In the genomic region with DNA sequence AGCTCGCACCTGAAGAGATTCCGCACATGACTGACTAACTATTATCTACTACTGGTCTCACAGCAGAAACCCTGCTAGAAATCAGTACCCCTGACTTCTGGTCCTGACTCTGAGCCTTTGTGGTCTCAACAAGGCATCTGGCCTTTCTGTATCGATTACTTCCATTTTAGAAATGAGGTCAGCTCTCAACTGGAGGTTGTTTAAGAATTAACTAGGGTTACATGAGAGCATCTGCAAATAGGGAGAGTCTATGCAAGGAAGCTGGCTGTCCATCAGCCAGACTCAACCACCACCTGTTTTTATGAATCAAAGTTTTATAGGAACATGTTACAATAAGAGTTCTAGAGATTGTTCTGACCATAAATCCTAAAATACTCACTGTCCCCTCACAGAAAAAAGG, we compare ENCODE assay signal across 13 mouse cellular contexts. TPM values are rescaled to one million over a fixed set of nuclear protein-coding genes. Genes with fewer than 3 reads are reported as not detected.
DNase-seq lines count a peak whose midpoint lies in the region; ATAC-seq and TF ChIP-seq lines count a peak whose summit lies in the region.
"Had no signal": no experiment of that assay in that cellular context is flagged by ENCODE, and none has a peak within 500 bp of the region (broad histone marks: within the 10 kb centered on the region; RNA-seq: fewer than 3 reads in every experiment).

No protein-coding gene starts in this region.

- H3K27ac ChIP-seq in heart, embryonic 10.5 days = no peak overlapping the region
- no peak overlapping the region for H3K27ac ChIP-seq in heart, embryonic 12.5 days (ENCODE audit: poor library complexity, severe bottlenecking)
- no peak overlapping the region for H3K27ac ChIP-seq in lung, embryonic 15.5 days
- no peak overlapping the region for H3K27ac ChIP-seq in intestine, postnatal 0 days (ENCODE audit: low read depth, low read length)

- 89% methylated on average over 3 of the region's 3 CpGs for WGBS in heart, embryonic 10.5 days
- 78% methylated on average over 3 of the region's 3 CpGs for WGBS in heart, embryonic 12.5 days
- 82% methylated on average over 3 of the region's 3 CpGs for WGBS in lung, embryonic 15.5 days
- 53% methylated on average over 3 of the region's 3 CpGs for WGBS in intestine, postnatal 0 days

- H3K4me1 ChIP-seq in heart, embryonic 10.5 days = peaks cover 31% of the 10 kb centered on the region
- peaks cover 34% of the 10 kb centered on the region for H3K4me1 ChIP-seq in heart, embryonic 12.5 days (replicated peaks)
- H3K4me1 ChIP-seq in lung, embryonic 15.5 days = peaks cover 25% of the 10 kb centered on the region
- H3K4me1 ChIP-seq in intestine, postnatal 0 days (replicated peaks; ENCODE audit: control insufficient read depth, insufficient read depth, low read length) = 0 out of 2 replicates have a peak, but pooled peaks cover 2% of the 10 kb centered on the region

- no peaks in the 10 kb centered on the region for H3K27me3 ChIP-seq in heart, embryonic 10.5 days (ENCODE audit: insufficient read depth, poor library complexity, severe bottlenecking)
- no peaks in the 10 kb centered on the region for H3K27me3 ChIP-seq in heart, embryonic 12.5 days (replicated peaks)
- H3K27me3 ChIP-seq in lung, embryonic 15.5 days = no peaks in the 10 kb centered on the region
- no peaks in the 10 kb centered on the region for H3K27me3 ChIP-seq in intestine, postnatal 0 days (replicated peaks; ENCODE audit: control insufficient read depth, insufficient read depth, low read length)
- H3K27me3 ChIP-seq in myocyte (ENCODE audit: control insufficient read depth, insufficient read depth, insufficient read length) = no peaks in the 10 kb centered on the region

- no peak overlapping the region for H3ac ChIP-seq in myocyte (ENCODE audit: control insufficient read depth, insufficient read length)

- no peak overlapping the region for H3K9ac ChIP-seq in heart, embryonic 12.5 days
- H3K9ac ChIP-seq in lung, embryonic 15.5 days = no peak overlapping the region
- no peak overlapping the region for H3K9ac ChIP-seq in intestine, postnatal 0 days (ENCODE audit: low read depth, low read length)

- no peaks in the 10 kb centered on the region for H3K9me3 ChIP-seq in heart, embryonic 10.5 days
- H3K9me3 ChIP-seq in heart, embryonic 12.5 days (replicated peaks) = no peaks in the 10 kb centered on the region
- H3K9me3 ChIP-seq in lung, embryonic 15.5 days = no peaks in the 10 kb centered on the region
- no peaks in the 10 kb centered on the region for H3K9me3 ChIP-seq in intestine, postnatal 0 days (ENCODE audit: control insufficient read depth)

- no peak for ATAC-seq in heart, embryonic 12.5 days (ENCODE audit: insufficient number of reproducible peaks, low FRiP score)
- no peak for ATAC-seq in lung, embryonic 15.5 days (ENCODE audit: borderline replicate concordance, extremely low read depth, low FRiP score, low TSS enrichment)
- ATAC-seq in intestine, postnatal 0 days = no peak
- ATAC-seq in monocyte, adult 5-6 weeks (replicated peaks; ENCODE audit: insufficient number of reproducible peaks, low FRiP score, low TSS enrichment, poor library complexity, severe bottlenecking) = no peak

- TF ChIP-seq POLR2A in myocyte (IDR thresholded peaks at IDR 0.05; ENCODE audit: insufficient read length, low read depth) = no peak

- TF ChIP-seq CTCF in intestine, postnatal 0 days (IDR thresholded peaks at IDR 0.05; ENCODE audit: low read depth) = no peak

- peaks cover 42% of the 10 kb centered on the region for H3K79me2 ChIP-seq in myocyte (ENCODE audit: control insufficient read depth, insufficient read depth)

- H3K36me3 ChIP-seq in heart, embryonic 10.5 days = peaks cover 51% of the 10 kb centered on the region
- peaks cover 43% of the 10 kb centered on the region for H3K36me3 ChIP-seq in heart, embryonic 12.5 days
- H3K36me3 ChIP-seq in lung, embryonic 15.5 days = peaks cover 43% of the 10 kb centered on the region
- H3K36me3 ChIP-seq in intestine, postnatal 0 days (ENCODE audit: control insufficient read depth, insufficient read depth) = peaks cover 43% of the 10 kb centered on the region
- H3K36me3 ChIP-seq in myocyte (ENCODE audit: control insufficient read depth, insufficient read depth) = peaks cover 19% of the 10 kb centered on the region

- H3K4me3 ChIP-seq in heart, embryonic 10.5 days = peak overlapping the region; percentile 100; the same call in 1 of the 2 replicates
- no peak overlapping the region for H3K4me3 ChIP-seq in heart, embryonic 12.5 days
- no peak overlapping the region for H3K4me3 ChIP-seq in lung, embryonic 15.5 days
- no peak overlapping the region for H3K4me3 ChIP-seq in intestine, postnatal 0 days (ENCODE audit: low read depth, low read length)
- H3K4me3 ChIP-seq in myocyte = no peak overlapping the region

- no peak for DNase-seq in heart, embryonic 10.5 days (ENCODE audit: low spot score)
- DNase-seq in lung, postnatal 4 days = no peak
- DNase-seq in cerebellum, adult 11-12 months = no peak
- DNase-seq: adrenal gland, postnatal 25 days; cerebellum, postnatal 10 days; heart, postnatal 10 days; layer of hippocampus, postnatal 36 days; lung, postnatal 36 days had no signal

- no peak overlapping the region for H3K4me2 ChIP-seq in heart, embryonic 12.5 days
- peak overlapping the region; percentile 69; the same call in 1 of the 2 replicates for H3K4me2 ChIP-seq in lung, embryonic 15.5 days
- peak overlapping the region; percentile 82 for H3K4me2 ChIP-seq in intestine, postnatal 0 days (replicated peaks; ENCODE audit: low read depth)
- H3K4me2 ChIP-seq in myocyte (ENCODE audit: low read depth) = peak overlapping the region; percentile 93

TF ChIP-seq in myocyte, 11 proteins besides CTCF, POLR2A, EP300 and RAD21:
- no peak for TF ChIP-seq REST (IDR thresholded peaks at IDR 0.05; ENCODE audit: insufficient read depth, insufficient read length)
- TF ChIP-seq MYOG (IDR thresholded peaks at IDR 0.05; ENCODE audit: control insufficient read depth in 1 of 3, insufficient read depth in 1 of 3, insufficient read length in 2 of 3, low read depth in 2 of 3) = no peak
- no peak for TF ChIP-seq USF1 (IDR thresholded peaks at IDR 0.05; ENCODE audit: low read depth)
- no peak for TF ChIP-seq MYOD1 (IDR thresholded peaks at IDR 0.05; ENCODE audit: control insufficient read depth in 1 of 3, insufficient read length in 2 of 3, low read depth in 2 of 3)
- no peak for TF ChIP-seq TCF3 (IDR thresholded peaks at IDR 0.05; ENCODE audit: insufficient read length, low read depth)
- no peak for TF ChIP-seq SRF (IDR thresholded peaks at IDR 0.05; ENCODE audit: control insufficient read depth, insufficient read length, low read depth)
- TF ChIP-seq TCF12 (IDR thresholded peaks at IDR 0.05; ENCODE audit: insufficient read depth, poor library complexity, severe bottlenecking) = no peak
- TF ChIP-seq CEBPB (IDR thresholded peaks at IDR 0.05; ENCODE audit: insufficient read depth, poor library complexity, severe bottlenecking) = no peak
- no peak for TF ChIP-seq MAX (IDR thresholded peaks at IDR 0.05; ENCODE audit: low read depth)

RNA-seq across cellular contexts. Expression of gene Dynll2, which starts 2.8 kb away (rescaled TPM):
- 21.7 and 26.1 TPM in 2 replicates for polyA plus RNA-seq in heart, embryonic 10.5 days (2016; fragmentation: Nextera tagmentation; extraction: Ambion mirVana)
- polyA plus RNA-seq in heart, embryonic 12.5 days (2016; fragmentation: Nextera tagmentation; extraction: Ambion mirVana) = 21.4 and 22.5 TPM in 2 replicates
- polyA plus RNA-seq in lung, embryonic 15.5 days (2015; fragmentation: Nextera tagmentation; extraction: Ambion mirVana) = 26.1 and 27.6 TPM in 2 replicates
- 52.4 and 57.4 TPM in 2 replicates for polyA plus RNA-seq in intestine, postnatal 0 days (2015; fragmentation: Nextera tagmentation; extraction: Ambion mirVana)
- 74.0 TPM for polyA plus RNA-seq in myocyte (2012; fragmentation: generic; extraction: Trizol)
- 10.6 to 15.0 TPM (median 12.3 TPM) in 3 replicates for total RNA-seq in monocyte, adult 5-6 weeks (2017)
